Mouse (Mus musculus) kidney, embryonic 15.5 days (tissue): Measurements from ENCODE around the gene Mtx2. TPM values are rescaled to one million over a fixed set of nuclear protein-coding genes. Genes with fewer than 3 reads are reported as not detected.

ENCODE experiments used
- ATAC-seq: fragments of 200-750 bp; cut with Nextera tagmentation; replicated peaks from 2 replicates; pipeline ENCODE4 v1.8.0; 2017; ENCODE audit warnings: moderate TSS enrichment; ENCODE audit not compliant: low FRiP score
- H3K27ac ChIP-seq: fragments of 300-500 bp; sonication (generic); 2 replicates; pipeline ENCODE4 v1.5.1; 2015; ENCODE audit warnings: mild to moderate bottlenecking, inconsistent platforms
- H3K27me3 ChIP-seq: fragments of 300-500 bp; sonication (generic); 2 replicates; pipeline ENCODE4 v1.6.1; 2015; ENCODE audit warnings: inconsistent platforms
- H3K36me3 ChIP-seq: fragments of 300-500 bp; sonication (generic); 2 replicates; pipeline ENCODE4 v1.6.1; 2015; ENCODE audit warnings: inconsistent platforms
- H3K4me1 ChIP-seq: fragments of 300-500 bp; sonication (generic); 2 replicates; pipeline ENCODE4 v1.6.1; 2015; ENCODE audit warnings: inconsistent platforms
- H3K4me2 ChIP-seq: fragments of 300-500 bp; sonication (generic); 2 replicates; pipeline ENCODE4 v1.6.1; 2015; ENCODE audit warnings: moderate library complexity, mild to moderate bottlenecking, inconsistent platforms
- H3K4me3 ChIP-seq: fragments of 300-500 bp; sonication (generic); replicated peaks from 2 replicates; pipeline ENCODE4 v1.5.1; 2015; ENCODE audit warnings: mild to moderate bottlenecking, inconsistent platforms
- H3K9ac ChIP-seq: fragments of 300-500 bp; sonication (generic); 2 replicates; pipeline ENCODE4 v1.6.1; 2015; ENCODE audit warnings: mild to moderate bottlenecking, inconsistent platforms
- H3K9me3 ChIP-seq: fragments of 300-500 bp; sonication (generic); replicated peaks from 2 replicates; pipeline ENCODE4 v1.6.1; 2016; ENCODE audit warnings: inconsistent platforms
- WGBS: fragments of 180-500 bp; shearing (Covaris S2); methylation state at CpG from one replicate; pipeline ENCODE4 v1.1.7; 2015; ENCODE audit warnings: mixed read lengths; 5-methylcytosine and 5-hydroxymethylcytosine counted together
- polyA plus RNA-seq: library from polyadenylated mRNA; unstranded; fragments of >200 nt; fragmentation: Nextera tagmentation; extraction: Ambion mirVana; gene quantifications from 2 replicates; pipeline ENCODE4 v1.2.1, GENCODE M21; 2015

Mtx2 gene
- polyA plus RNA-seq, 1 experiment from 2014 or later, result 137 TPM

DNA sequence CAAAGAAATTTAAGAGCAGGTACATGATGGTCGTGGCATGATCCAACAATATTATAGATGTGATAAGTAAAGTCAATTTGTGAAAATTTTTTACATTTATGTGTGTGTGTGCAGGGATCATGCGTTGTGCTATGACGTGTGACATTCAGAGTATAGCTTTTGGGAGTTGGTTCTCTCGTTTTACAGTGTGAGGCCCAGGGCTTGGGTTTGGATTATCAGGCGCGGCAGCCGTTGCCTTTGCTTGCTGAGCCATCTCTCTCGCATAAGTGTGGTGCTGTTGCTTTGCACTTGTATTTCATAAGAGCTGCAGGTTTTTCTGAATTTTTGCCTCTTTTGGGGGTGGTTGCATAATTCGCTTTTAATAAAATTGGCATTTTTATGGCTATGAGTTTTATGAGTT lies 48.4 kb downstream of the Mtx2 start:
- no peak for ATAC-seq
- no peak overlapping the region for H3K9ac ChIP-seq
- 80% methylated on average over 9 of the region's 9 CpGs for WGBS
- H3K4me3 ChIP-seq, result no peak overlapping the region
- peaks cover 32% of the 10 kb centered on the region for H3K36me3 ChIP-seq
- H3K9me3 ChIP-seq, result no peaks in the 10 kb centered on the region
- H3K27ac ChIP-seq, result no peak overlapping the region
- H3K27me3 ChIP-seq, result no peaks in the 10 kb centered on the region
- H3K4me1 ChIP-seq, result no peaks in the 10 kb centered on the region
- H3K4me2 ChIP-seq, result no peak overlapping the region

DNA sequence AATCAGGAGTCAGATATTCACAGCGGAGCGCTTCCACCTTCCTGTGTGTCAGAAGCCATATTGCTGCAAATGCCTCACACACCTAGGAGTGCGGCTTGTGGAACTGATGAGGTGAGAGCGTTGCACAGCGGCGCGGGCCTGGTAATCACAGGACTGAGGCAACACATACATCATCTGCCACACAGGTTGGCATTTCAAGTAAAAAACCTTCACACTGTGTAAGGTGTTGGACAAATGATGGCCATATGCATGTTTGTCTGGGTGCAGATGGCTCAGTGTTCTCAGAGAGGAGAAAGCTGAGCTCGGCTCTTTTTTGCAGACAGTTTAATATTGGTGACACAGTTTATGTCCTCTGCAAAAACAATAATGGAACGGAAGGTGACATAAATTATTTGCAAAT lies 58.8 kb downstream of the Mtx2 start:
- no peak overlapping the region for H3K27ac ChIP-seq
- H3K36me3 ChIP-seq, result no peaks in the 10 kb centered on the region
- no peaks in the 10 kb centered on the region for H3K4me1 ChIP-seq
- no peak overlapping the region for H3K4me3 ChIP-seq
- H3K27me3 ChIP-seq, result no peaks in the 10 kb centered on the region
- 70% methylated on average over 9 of the region's 9 CpGs for WGBS
- no peak for ATAC-seq
- H3K9me3 ChIP-seq, result no peaks in the 10 kb centered on the region
- no peak overlapping the region for H3K9ac ChIP-seq
- no peak overlapping the region for H3K4me2 ChIP-seq

DNA sequence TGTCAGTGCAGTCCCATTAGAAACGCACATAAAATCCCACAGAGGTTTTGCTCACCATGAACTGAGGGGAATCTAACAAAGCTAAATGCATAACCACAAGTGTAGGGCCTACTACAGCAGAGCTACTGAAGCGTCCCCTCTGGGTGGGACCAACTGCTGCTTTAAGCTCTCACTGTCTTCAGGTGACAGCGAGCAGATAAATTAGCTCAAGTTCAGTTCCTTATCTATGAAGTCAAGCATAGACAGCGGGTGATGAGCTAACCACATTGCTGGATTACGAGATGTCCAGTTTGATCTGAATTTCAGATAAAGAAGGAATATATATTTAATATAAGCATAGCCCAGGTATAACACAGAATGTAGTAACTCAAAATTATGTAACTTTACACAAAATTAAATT lies 66.3 kb downstream of the Mtx2 start:
- no peak overlapping the region for H3K9ac ChIP-seq
- no peak overlapping the region for H3K27ac ChIP-seq
- ATAC-seq, result no peak
- no peaks in the 10 kb centered on the region for H3K27me3 ChIP-seq
- no peaks in the 10 kb centered on the region for H3K9me3 ChIP-seq
- H3K4me3 ChIP-seq, result no peak overlapping the region
- H3K36me3 ChIP-seq, result no peaks in the 10 kb centered on the region
- H3K4me1 ChIP-seq, result no peaks in the 10 kb centered on the region
- WGBS, result 74% methylated on average over 5 of the region's 5 CpGs
- H3K4me2 ChIP-seq, result no peak overlapping the region

DNA sequence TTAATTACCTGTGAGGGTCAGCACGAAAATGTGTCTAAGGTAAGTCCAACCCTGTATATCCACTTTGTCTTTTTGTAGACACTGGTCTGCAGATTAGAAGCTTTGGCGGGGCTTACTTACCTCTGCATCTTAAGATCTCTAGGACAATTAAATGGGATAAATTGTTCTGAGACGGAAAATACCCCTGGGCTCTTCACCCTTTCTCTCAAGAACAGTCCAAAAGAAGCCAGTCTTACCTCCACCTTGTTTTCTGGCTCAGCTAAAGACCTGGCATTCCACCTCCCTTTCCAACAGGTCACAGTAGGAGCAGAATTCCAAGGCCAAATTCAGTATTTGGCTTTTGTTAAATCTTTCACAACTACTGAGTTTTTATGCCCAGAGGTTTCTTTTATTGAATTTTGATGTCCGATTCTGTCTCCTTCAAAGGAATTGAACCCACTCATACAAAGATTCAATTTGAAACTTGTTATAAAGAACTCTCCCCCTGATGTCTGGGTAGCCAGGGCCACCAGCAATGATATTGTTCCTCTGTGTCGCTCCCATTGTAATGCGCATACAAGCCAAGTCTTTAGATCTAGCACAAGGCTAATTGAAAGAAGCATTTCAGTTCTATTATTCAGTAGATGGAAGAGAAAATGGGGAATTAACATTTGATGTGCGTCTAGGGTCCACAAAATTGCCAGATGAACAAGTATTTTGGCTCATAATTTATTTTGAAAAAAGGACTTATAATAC lies 67.4 kb downstream of the Mtx2 start:
- Histone ChIP-seq H3K4me2 (no peak overlapping the region), H3K4me3 (no peak overlapping the region)
- WGBS, result 90% methylated on average over 7 of the region's 7 CpGs

DNA sequence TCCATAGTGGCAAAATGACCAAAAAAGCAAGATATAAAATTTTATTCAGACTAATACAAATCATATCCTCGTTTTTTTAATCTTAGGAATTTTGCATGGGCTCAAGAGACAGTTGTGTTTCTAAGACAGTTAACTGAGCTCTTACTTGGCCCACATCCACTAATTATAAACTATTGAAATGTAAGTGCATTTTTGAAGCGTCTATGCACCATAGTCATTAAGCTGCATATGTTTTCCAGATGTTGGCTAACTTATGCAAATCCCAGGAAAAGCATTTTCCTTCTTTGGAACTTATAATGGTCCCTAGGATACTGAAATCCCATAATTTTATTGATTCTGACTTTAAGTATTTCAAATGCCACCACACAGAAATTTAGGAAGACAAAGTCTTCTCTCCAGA lies 68.5 kb downstream of the Mtx2 start:
- H3K27me3 ChIP-seq, result no peaks in the 10 kb centered on the region
- H3K27ac ChIP-seq, result no peak overlapping the region
- H3K4me2 ChIP-seq, result no peak overlapping the region
- H3K36me3 ChIP-seq, result no peaks in the 10 kb centered on the region
- no peak overlapping the region for H3K9ac ChIP-seq
- no peaks in the 10 kb centered on the region for H3K9me3 ChIP-seq
- H3K4me1 ChIP-seq, result no peaks in the 10 kb centered on the region
- ATAC-seq, result no peak
- no peak overlapping the region for H3K4me3 ChIP-seq
- 66% methylated on average over 2 of the region's 2 CpGs for WGBS

More for the DNA sequence above, 67.4 kb downstream of the Mtx2 start:
- Histone ChIP-seq H3K9me3 (no peaks in the 10 kb centered on the region), H3K9ac (no peak overlapping the region), H3K27ac (no peak overlapping the region), H3K36me3 (no peaks in the 10 kb centered on the region), H3K4me1 (no peaks in the 10 kb centered on the region), H3K27me3 (no peaks in the 10 kb centered on the region)
- ATAC-seq, result no peak

DNA sequence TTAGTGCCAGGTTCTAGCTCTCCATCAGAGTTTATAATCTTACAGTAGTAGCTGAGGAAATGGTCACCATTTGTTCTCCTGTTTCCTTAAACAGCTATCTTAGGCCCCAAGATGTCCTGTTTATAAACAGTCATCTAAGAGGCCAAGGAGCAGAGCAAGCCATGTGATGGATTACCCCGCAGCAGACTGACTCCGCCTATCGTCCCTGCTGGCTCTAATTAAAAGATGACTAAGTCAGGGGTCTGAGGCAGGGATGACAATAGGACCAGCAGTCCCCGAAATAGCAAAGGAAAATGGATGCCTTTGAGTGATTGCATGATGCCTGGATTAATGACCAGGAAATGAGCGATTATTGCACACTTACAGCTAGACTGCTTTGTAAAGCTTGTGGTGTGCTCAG lies 74.4 kb downstream of the Mtx2 start:
- no peak overlapping the region for H3K4me2 ChIP-seq
- H3K9me3 ChIP-seq, result no peaks in the 10 kb centered on the region
- H3K4me1 ChIP-seq, result peaks cover 20% of the 10 kb centered on the region
- no peaks in the 10 kb centered on the region for H3K27me3 ChIP-seq
- H3K36me3 ChIP-seq, result no peaks in the 10 kb centered on the region
- no peak overlapping the region for H3K4me3 ChIP-seq
- peak overlapping the region; percentile 42 for H3K27ac ChIP-seq
- no peak overlapping the region for H3K9ac ChIP-seq
- ATAC-seq, result peak; percentile 56; the same call in 1 of the 2 replicates
- WGBS, result 14% methylated on average over 5 of the region's 5 CpGs

DNA sequence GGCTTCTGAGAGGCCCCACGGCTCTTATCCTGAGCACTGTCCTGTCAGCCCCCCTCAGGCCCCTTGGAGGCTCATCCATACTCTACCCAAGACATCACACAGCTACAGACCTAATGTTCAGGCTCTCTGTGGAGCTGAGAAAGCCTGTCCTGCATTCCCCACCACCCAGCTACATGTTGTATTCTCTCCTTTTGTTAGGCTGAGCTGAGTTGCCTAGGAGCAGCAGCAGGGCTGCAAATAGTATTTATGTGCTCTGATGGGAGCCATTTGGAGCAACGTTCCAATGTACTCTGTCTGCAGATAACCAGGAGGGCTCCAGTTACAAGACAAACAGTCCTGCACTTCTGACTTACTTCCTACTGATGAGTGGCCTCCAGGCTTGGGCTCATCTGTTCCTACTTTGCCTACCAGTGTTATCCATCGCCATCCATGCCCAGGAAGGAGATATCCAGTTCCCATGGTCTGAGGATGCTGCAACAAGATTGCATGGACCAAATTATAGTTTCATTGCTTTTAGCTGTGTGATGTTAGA lies 76.2 kb downstream of the Mtx2 start:
- peak; percentile 49; the same call in 1 of the 2 replicates for ATAC-seq
- Histone ChIP-seq H3K27ac (0 out of 2 replicates have a peak overlapping the region, but pooled peaks have one; percentile 56), H3K27me3 (no peaks in the 10 kb centered on the region), H3K9me3 (no peaks in the 10 kb centered on the region), H3K36me3 (no peaks in the 10 kb centered on the region), H3K9ac (no peak overlapping the region), H3K4me1 (peaks cover 21% of the 10 kb centered on the region), H3K4me2 (no peak overlapping the region), H3K4me3 (no peak overlapping the region)
- 22% methylated on average over 3 of the region's 3 CpGs for WGBS

DNA sequence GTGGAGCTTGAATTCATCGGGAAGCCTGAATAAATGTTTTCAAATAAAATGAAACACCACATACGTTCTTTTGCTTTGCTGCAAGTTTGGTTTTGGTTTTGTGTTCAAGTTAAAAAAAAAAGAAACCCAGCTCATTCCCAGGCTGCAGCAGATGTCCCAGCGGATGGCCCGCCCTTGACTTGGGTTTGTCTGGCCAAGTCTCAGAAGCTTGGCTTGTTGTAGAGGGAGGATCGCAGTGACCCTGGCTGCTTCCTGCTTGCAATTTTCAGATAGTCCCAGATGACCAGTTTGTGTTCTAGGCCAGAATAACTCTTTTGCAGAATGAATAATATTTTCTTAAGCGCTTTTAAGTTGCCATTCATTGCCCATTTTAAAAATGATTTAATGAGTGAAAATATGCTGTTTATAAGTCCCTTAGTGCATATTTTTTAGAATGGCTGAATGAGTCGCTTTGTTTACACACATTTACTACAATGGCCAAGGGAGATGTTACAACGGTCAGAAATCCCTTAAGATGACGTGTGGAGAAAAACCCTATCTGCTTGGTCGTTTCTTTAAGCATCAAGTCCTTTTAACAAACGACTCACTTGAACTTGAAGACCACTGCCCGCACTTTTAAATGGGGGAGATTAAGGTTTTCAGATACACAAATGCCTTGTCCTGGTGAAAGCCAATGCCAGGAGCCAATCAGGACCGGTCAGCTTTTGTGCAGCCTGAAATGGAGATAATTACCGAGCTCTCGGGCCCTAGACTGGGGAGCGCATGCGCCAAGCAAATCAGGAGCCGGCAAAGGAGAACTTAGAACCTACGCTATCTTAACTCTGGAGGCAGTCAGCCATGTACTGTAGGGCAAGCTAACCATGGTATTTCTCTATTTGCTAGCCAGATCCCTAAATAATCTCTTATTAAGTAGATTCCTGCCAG lies 82.0 kb downstream of the Mtx2 start:
- Histone ChIP-seq H3K27ac (peak overlapping the region; percentile 45; the same call in 1 of the 2 replicates), H3K27me3 (no peaks in the 10 kb centered on the region), H3K4me2 (peak overlapping the region; percentile 16; the same call in 1 of the 2 replicates), H3K4me3 (no peak overlapping the region), H3K9ac (no peak overlapping the region), H3K36me3 (no peaks in the 10 kb centered on the region), H3K4me1 (peaks cover 11% of the 10 kb centered on the region), H3K9me3 (no peaks in the 10 kb centered on the region)
- no peak for ATAC-seq
- WGBS, result 62% methylated on average over 19 of the region's 19 CpGs

DNA sequence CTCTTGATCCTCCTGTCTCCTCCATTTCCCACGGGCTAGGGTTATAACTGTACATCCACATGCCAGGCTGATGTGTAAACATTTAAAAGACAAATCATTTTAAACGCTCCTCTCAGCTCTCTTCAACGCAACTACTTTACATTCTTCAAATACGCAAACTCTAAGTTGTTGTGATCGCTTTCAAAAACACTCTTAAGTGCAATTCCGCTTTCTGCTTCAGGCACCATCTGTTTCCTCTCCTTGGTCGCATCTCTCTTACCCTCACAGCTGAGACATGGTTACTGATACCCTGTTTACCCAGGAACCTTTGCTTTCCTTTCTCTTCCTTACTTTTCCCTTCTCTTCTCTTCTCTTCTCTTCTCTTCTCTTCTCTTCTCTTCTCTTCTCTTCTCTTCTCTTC lies 86.4 kb downstream of the Mtx2 start:
- H3K4me3 ChIP-seq, result no peak overlapping the region
- H3K27me3 ChIP-seq, result no peaks in the 10 kb centered on the region
- H3K36me3 ChIP-seq, result no peaks in the 10 kb centered on the region
- H3K9me3 ChIP-seq, result no peaks in the 10 kb centered on the region
- ATAC-seq, result no peak
- no peak overlapping the region for H3K4me2 ChIP-seq
- H3K4me1 ChIP-seq, result peaks cover 8% of the 10 kb centered on the region
- no peak overlapping the region for H3K9ac ChIP-seq
- H3K27ac ChIP-seq, result no peak overlapping the region
- 55% methylated on average over 7 of the region's 7 CpGs for WGBS

DNA sequence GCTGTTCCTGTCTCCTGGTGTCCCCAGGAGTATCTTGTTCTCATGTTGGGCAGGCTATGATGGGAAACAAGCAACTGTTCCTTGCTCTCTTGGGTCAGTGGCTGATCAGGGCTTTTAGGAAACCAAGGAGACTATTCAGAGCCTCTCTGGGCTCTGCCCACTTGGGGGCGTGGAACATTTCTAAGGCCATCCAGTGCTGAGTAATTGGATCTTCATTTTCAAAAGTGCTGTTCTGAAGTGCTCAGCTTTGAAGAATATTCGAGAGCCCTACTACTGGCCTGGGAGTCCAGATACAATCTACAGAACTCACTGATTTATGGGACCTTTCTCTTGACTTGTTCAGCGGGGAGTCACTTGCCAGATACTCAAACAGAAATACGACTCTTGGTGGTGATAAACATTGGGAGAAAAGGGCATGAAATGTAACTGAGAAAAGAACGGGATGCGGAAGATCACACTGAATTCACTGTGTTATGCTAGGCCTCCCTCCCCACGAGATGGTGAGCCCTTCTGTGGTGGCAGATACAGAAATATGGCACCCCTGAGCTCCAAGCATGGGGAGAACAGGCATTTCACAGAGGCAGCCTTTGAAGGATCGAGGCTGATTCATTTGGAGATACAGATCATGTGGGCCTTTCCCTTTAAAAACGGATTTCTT lies 92.4 kb downstream of the Mtx2 start:
- Histone ChIP-seq H3K27ac (peak overlapping the region; percentile 42; the same call in 1 of the 2 replicates), H3K9ac (no peak overlapping the region), H3K27me3 (no peaks in the 10 kb centered on the region), H3K4me1 (peaks cover 11% of the 10 kb centered on the region), H3K4me2 (peak overlapping the region; percentile 27; the same call in 1 of the 2 replicates), H3K9me3 (no peaks in the 10 kb centered on the region), H3K36me3 (no peaks in the 10 kb centered on the region), H3K4me3 (no peak overlapping the region)
- peak; percentile 76 for ATAC-seq
- 10% methylated on average over 9 of the region's 9 CpGs for WGBS

DNA sequence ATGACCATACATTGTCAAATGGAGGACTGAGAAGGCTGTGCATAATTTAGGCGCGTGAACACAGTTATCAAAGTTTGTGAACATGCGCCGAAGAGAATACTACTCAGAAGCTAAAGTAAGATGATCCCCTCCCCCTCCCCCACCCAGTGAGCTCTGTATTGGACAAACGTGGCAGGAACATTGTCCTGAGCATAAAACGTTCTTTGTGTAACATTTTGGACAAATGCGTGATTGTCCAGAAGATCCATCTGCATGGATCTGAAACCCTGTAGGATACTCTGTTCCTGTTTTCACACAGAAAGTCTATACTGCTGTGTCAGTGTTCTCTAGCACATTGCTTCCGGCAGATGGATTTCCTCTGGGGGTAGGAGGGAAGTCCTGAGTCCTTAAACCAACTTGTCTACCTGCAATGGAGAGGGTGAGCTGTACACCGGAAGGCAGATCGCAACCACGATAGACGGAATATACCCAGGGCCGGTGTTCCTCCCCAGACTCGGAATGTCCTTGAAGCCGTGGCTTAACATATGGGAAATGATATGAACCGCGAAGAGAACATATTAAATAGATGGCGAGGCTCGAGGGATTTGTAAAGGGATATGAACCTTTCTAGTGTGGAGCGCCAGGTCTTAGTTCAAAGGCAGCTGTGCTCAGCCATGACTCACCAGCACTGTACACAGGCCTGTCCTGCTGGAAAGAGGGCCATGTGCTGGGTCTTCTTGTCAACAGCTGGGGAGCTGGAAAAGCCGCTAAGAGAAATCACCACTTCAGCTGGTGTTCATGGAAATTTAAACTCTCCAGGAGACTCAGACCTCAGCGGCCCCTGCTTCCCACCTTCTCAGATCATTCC lies 100.6 kb downstream of the Mtx2 start:
- H3K4me1 ChIP-seq, result peaks cover 21% of the 10 kb centered on the region
- 0 out of 2 replicates have a peak overlapping the region, but pooled peaks have one; percentile 1 for H3K4me2 ChIP-seq
- no peaks in the 10 kb centered on the region for H3K9me3 ChIP-seq
- no peaks in the 10 kb centered on the region for H3K36me3 ChIP-seq
- H3K27me3 ChIP-seq, result peaks cover 6% of the 10 kb centered on the region; the same call in 1 of the 2 replicates
- ATAC-seq, result no peak
- H3K9ac ChIP-seq, result no peak overlapping the region
- WGBS, result 57% methylated on average over 22 of the region's 22 CpGs
- 0 out of 2 replicates have a peak overlapping the region, but pooled peaks have one; percentile 6 for H3K27ac ChIP-seq
- H3K4me3 ChIP-seq, result no peak overlapping the region
